Mouse (Mus musculus) cerebellum, adult 18-20 months (tissue): Measurements from ENCODE around the gene Sparc.

Source experiments
- DNase-seq, 2 experiments: peaks; one replicate each; pipeline ENCODE4 v3.0.0; 2021

Sparc gene

GRCm38 (mm10) chr11:55358094-55358783 is 64.7 kb downstream of the Sparc start:
- no peak for DNase-seq

DNA sequence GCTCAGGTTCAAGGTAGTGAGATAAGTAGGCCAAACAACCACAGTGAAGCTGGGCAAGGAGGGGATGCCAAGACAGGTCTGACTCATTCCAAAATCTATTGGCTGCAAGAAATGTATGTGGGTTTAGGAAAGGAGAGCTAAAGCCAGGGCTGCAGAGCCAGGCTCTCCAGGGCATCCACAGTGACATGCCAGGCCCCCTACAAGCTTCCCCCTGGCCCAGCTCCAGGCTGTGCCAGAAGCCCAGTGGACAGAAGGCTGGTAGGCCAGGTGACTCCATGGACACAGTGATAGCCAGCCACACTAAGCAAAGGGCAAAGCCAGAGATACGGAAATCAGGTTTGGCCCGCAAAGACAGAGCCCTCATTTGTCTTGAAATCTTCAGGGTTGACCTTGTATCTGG is 66.1 kb downstream of the Sparc start:
- DNase-seq: peak; percentile 95 to 96
